Mouse (Mus musculus) liver, embryonic 14.5 days (tissue): Measurements from ENCODE around the gene Nkx2-5. TPM values are rescaled to one million over a fixed set of nuclear protein-coding genes. Genes with fewer than 3 reads are reported as not detected.
A peak's percentile ranks its signal among the peaks of the same experiment; 100 is the strongest.

Experiments used
- ATAC-seq: fragments of 200-750 bp; cut with Nextera tagmentation; 2 replicates; pipeline ENCODE4 v1.8.0; 2017; ENCODE audit warnings: moderate number of reproducible peaks, mild to moderate bottlenecking, moderate library complexity; ENCODE audit not compliant: insufficient read depth
- DNase-seq, 3 experiments: peaks; one replicate each; pipeline ENCODE4 v3.0.0-alpha.2; 2012 to 2013; ENCODE audit warnings: low read depth in 3 of 3, low spot score in 3 of 3
- H3K27ac ChIP-seq: fragments of 300-500 bp; sonication (generic); 2 replicates; pipeline ENCODE4 v1.5.1; 2014; ENCODE audit warnings: moderate library complexity, mild to moderate bottlenecking, control low read depth, inconsistent platforms
- H3K27me3 ChIP-seq: fragments of 300-500 bp; sonication (generic); 2 replicates; pipeline ENCODE4 v1.6.1; 2014; ENCODE audit warnings: mild to moderate bottlenecking, low read length, moderate library complexity; ENCODE audit not compliant: control insufficient read depth, insufficient read depth
- H3K36me3 ChIP-seq: fragments of 300-500 bp; sonication (generic); replicated peaks from 2 replicates; pipeline ENCODE4 v1.6.1; 2014; ENCODE audit warnings: low read depth; ENCODE audit not compliant: control insufficient read depth, insufficient read depth
- H3K4me1 ChIP-seq, 2 experiments: fragments of 200-500 bp in 1 of 2; fragments of 300-500 bp in 1 of 2; sonication (generic) in 1 of 2; replicated peaks; 2 replicates each; pipeline ENCODE4 v1.6.1; 2012 to 2014; ENCODE audit warnings: antibody characterized with exemption in 1 of 2, inconsistent platforms in 1 of 2, low read length in 1 of 2; ENCODE audit not compliant: control insufficient read depth in 2 of 2, insufficient read depth in 2 of 2
- H3K4me2 ChIP-seq: fragments of 300-500 bp; sonication (generic); 2 replicates; pipeline ENCODE4 v1.6.1; 2014; ENCODE audit warnings: low read depth, mild to moderate bottlenecking, control low read depth, moderate library complexity
- H3K4me3 ChIP-seq, 2 experiments: fragments of 200-500 bp in 1 of 2; fragments of 300-500 bp in 1 of 2; sonication (generic) in 1 of 2; 2 replicates each; pipeline ENCODE4 v1.5.1; 2012 to 2014; ENCODE audit warnings: low read depth in 2 of 2, low read length in 2 of 2, mild to moderate bottlenecking in 2 of 2, control low read depth in 1 of 2, inconsistent platforms in 1 of 2, moderate library complexity in 1 of 2; ENCODE audit not compliant: insufficient read depth in 1 of 2
- H3K9ac ChIP-seq: fragments of 300-500 bp; sonication (generic); replicated peaks from 2 replicates; pipeline ENCODE4 v1.6.1; 2014; ENCODE audit warnings: mild to moderate bottlenecking, control low read depth, moderate library complexity
- H3K9me3 ChIP-seq: fragments of 300-500 bp; sonication (generic); 2 replicates; pipeline ENCODE4 v1.6.1; 2016; ENCODE audit warnings: low read length, mixed read lengths; ENCODE audit not compliant: control insufficient read depth
- CTCF ChIP-seq: IDR thresholded peaks from 2 replicates; pipeline ENCODE4 v1.5.1; 2016; ENCODE audit warnings: antibody characterized with exemption, low read depth, control low read depth
- EP300 ChIP-seq: IDR thresholded peaks from 2 replicates; pipeline ENCODE4 v1.6.1; 2016; ENCODE audit warnings: antibody characterized with exemption, low read depth
- WGBS: fragments of 180-500 bp; shearing (Covaris S2); extraction: QIAGEN DNeasy Blood & Tissue Kit; methylation state at CpG from one replicate; pipeline ENCODE4 v1.1.7; 2014; ENCODE audit not compliant: insufficient replicate concordance; 5-methylcytosine and 5-hydroxymethylcytosine counted together
- polyA plus RNA-seq, 2 experiments: library from polyadenylated mRNA; depleted of rRNA in 1 of 2; stranded (reverse) in 1 of 2; unstranded in 1 of 2; fragments of >200 nt; fragmentation: Nextera tagmentation in 1 of 2; extraction: Ambion mirVana in 1 of 2; gene quantifications; 2 replicates each; pipeline versions ENCODE4 v1.2.1 to v1.2.3; 2012 to 2014

Gene Nkx2-5
- polyA plus RNA-seq, 2 experiments = not detected

DNA sequence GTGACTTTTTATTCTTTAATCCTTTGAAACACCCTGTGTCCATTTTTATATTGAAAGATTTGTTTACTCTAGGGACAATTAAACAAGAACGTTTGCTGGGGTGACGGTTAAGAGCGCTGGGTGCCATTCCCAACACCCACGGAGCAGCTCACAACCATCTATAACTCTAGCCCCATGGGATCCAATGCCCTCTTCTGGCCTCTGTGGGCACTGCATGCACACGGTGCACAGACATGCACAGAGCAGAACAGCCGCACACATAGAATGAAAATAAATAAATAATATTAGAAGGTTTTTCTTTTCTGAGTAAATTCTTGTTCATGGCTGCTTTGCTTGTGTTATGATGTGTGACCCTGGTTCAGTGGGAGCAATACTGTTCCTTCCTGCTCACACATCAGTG, 34.4 kb upstream of the Nkx2-5 start:
- WGBS = 82% methylated on average over 6 of the region's 6 CpGs
- H3K9me3 ChIP-seq = no peaks in the 10 kb centered on the region; the same call in 1 of the 2 replicates
- H3K9ac ChIP-seq = no peak overlapping the region
- DNase-seq (no peak), ATAC-seq (no peak)
- no peaks in the 10 kb centered on the region for H3K27me3 ChIP-seq
- no peak overlapping the region for H3K4me3 ChIP-seq
- H3K36me3 ChIP-seq = no peaks in the 10 kb centered on the region
- TF ChIP-seq EP300 = no peak
- peak; percentile 54 for TF ChIP-seq CTCF
- H3K27ac ChIP-seq = no peak overlapping the region
- H3K4me2 ChIP-seq = no peak overlapping the region
- H3K4me1 ChIP-seq = peaks cover 0 to 6% of the 10 kb centered on the region in 2 experiments; a peak in 2 of 4 replicates

- H3K4me1 ChIP-seq = no peaks in the 10 kb centered on the region
- no peak overlapping the region for H3K4me3 ChIP-seq
- no peaks in the 10 kb centered on the region; the same call in 1 of the 2 replicates for H3K9me3 ChIP-seq
- H3K27me3 ChIP-seq = no peaks in the 10 kb centered on the region
- no peak for DNase-seq
- no peak overlapping the region for H3K9ac ChIP-seq
- no peak for ATAC-seq
- no peak overlapping the region for H3K27ac ChIP-seq
- no peaks in the 10 kb centered on the region for H3K36me3 ChIP-seq
- TF ChIP-seq CTCF (no peak), EP300 (no peak)
- no peak overlapping the region for H3K4me2 ChIP-seq
- 80% methylated on average over 7 of the region's 7 CpGs for WGBS
Observed at GRCm38 (mm10) chr17:26877927-26878326, 33.1 kb upstream of the Nkx2-5 start.

GRCm38 (mm10) chr17:26874542-26874941, 29.7 kb upstream of the Nkx2-5 start:
- H3K4me1 ChIP-seq = no peaks in the 10 kb centered on the region
- H3K9ac ChIP-seq = no peak overlapping the region
- DNase-seq (no peak), ATAC-seq (no peak)
- no peak overlapping the region for H3K27ac ChIP-seq
- no peaks in the 10 kb centered on the region for H3K36me3 ChIP-seq
- H3K4me3 ChIP-seq = no peak overlapping the region
- WGBS = 68% methylated on average over 11 of the region's 11 CpGs
- H3K27me3 ChIP-seq = no peaks in the 10 kb centered on the region
- H3K9me3 ChIP-seq = no peaks in the 10 kb centered on the region; the same call in 1 of the 2 replicates
- TF ChIP-seq CTCF (no peak), EP300 (no peak)
- H3K4me2 ChIP-seq = no peak overlapping the region

DNA sequence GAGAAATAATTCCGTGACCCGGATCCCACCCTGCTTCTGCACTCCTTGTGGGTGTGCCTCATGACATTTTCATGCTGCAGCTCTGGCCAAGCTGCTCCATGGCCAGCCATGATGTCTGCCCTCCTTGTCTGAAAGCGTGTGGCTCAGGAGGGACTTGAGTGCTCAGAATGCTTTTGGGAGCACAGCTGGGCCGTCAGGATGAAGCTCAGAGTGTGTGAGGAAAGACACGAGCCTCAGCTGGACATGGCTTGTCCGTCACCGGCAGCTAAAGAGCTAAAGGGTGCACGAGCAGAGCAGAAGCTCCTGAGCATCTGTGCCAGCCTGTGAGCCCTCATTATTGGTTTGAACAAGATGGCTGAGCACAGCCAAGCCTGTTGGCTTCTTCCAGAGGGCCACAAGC, 28.7 kb upstream of the Nkx2-5 start:
- no peak overlapping the region for H3K27ac ChIP-seq
- no peak overlapping the region for H3K4me2 ChIP-seq
- H3K4me1 ChIP-seq = no peaks in the 10 kb centered on the region
- ATAC-seq (no peak), DNase-seq (no peak)
- H3K27me3 ChIP-seq = no peaks in the 10 kb centered on the region
- H3K4me3 ChIP-seq = no peak overlapping the region
- WGBS = 71% methylated on average over 8 of the region's 8 CpGs
- no peaks in the 10 kb centered on the region for H3K9me3 ChIP-seq
- H3K36me3 ChIP-seq = no peaks in the 10 kb centered on the region
- H3K9ac ChIP-seq = no peak overlapping the region
- TF ChIP-seq CTCF (no peak), EP300 (no peak)

GRCm38 (mm10) chr17:26872870-26873269, 28.1 kb upstream of the Nkx2-5 start:
- H3K27ac ChIP-seq = no peak overlapping the region
- no peaks in the 10 kb centered on the region for H3K4me1 ChIP-seq
- WGBS = 52% methylated on average over 3 of the region's 3 CpGs
- DNase-seq = no peak
- no peaks in the 10 kb centered on the region for H3K27me3 ChIP-seq
- no peaks in the 10 kb centered on the region for H3K36me3 ChIP-seq
- no peak for ATAC-seq
- no peak overlapping the region for H3K4me2 ChIP-seq
- no peaks in the 10 kb centered on the region for H3K9me3 ChIP-seq
- no peak overlapping the region for H3K9ac ChIP-seq
- TF ChIP-seq EP300 (no peak), CTCF (no peak)
- no peak overlapping the region for H3K4me3 ChIP-seq
